Mouse (Mus musculus) hindbrain, postnatal 0 days (tissue): ENCODE measurements around the gene Gfra4. TPM values are rescaled to one million over a fixed set of nuclear protein-coding genes. Genes with fewer than 3 reads are reported as not detected.

ENCODE experiments used
- ATAC-seq: fragments of 200-750 bp; cut with Nextera tagmentation; 2 replicates; pipeline ENCODE4 v1.8.0; 2017; ENCODE audit warnings: mild to moderate bottlenecking, moderate TSS enrichment, moderate library complexity
- DNase-seq: peaks from one replicate; pipeline ENCODE4 v3.0.0-alpha.2; 2015; ENCODE audit warnings: low spot score
- H3K27ac ChIP-seq: fragments of 300-500 bp; sonication (generic); 2 replicates; pipeline ENCODE4 v1.5.1; 2014; ENCODE audit warnings: mild to moderate bottlenecking
- H3K27me3 ChIP-seq: fragments of 300-500 bp; sonication (generic); 2 replicates; pipeline ENCODE4 v1.6.1; 2014; ENCODE audit warnings: low read length, mixed read lengths; ENCODE audit not compliant: insufficient read depth
- H3K36me3 ChIP-seq: fragments of 300-500 bp; sonication (generic); 2 replicates; pipeline ENCODE4 v1.6.1; 2014; ENCODE audit warnings: low read length, mixed read lengths; ENCODE audit not compliant: insufficient read depth
- H3K4me1 ChIP-seq: fragments of 300-500 bp; sonication (generic); 2 replicates; pipeline ENCODE4 v1.6.1; 2014; ENCODE audit warnings: antibody characterized with exemption, low read length, mixed read lengths; ENCODE audit not compliant: insufficient read depth
- H3K4me2 ChIP-seq: fragments of 300-500 bp; sonication (generic); 2 replicates; pipeline ENCODE4 v1.6.1; 2014; ENCODE audit warnings: low read depth, mild to moderate bottlenecking, low read length, moderate library complexity, mixed read lengths
- H3K4me3 ChIP-seq: fragments of 300-500 bp; sonication (generic); 2 replicates; pipeline ENCODE4 v1.5.1; 2014; ENCODE audit warnings: low read length
- H3K9ac ChIP-seq: fragments of 300-500 bp; sonication (generic); replicated peaks from 2 replicates; pipeline ENCODE4 v1.6.1; 2014; ENCODE audit warnings: mild to moderate bottlenecking, low read length, moderate library complexity, mixed read lengths
- H3K9me3 ChIP-seq: fragments of 300-500 bp; sonication (generic); 2 replicates; pipeline ENCODE4 v1.6.1; 2016; ENCODE audit warnings: low read length, mixed read lengths
- CTCF ChIP-seq: IDR thresholded peaks from 2 replicates; pipeline ENCODE4 v1.5.1; 2016; ENCODE audit warnings: antibody characterized with exemption, control low read depth, low read depth
- WGBS: fragments of 180-500 bp; shearing (Covaris S2); extraction: QIAGEN DNeasy Blood & Tissue Kit; methylation state at CpG from one replicate; pipeline ENCODE4 v1.1.7; 2014; 5-methylcytosine and 5-hydroxymethylcytosine counted together
- polyA plus RNA-seq: library from polyadenylated mRNA; unstranded; fragments of >200 nt; fragmentation: Nextera tagmentation; extraction: Ambion mirVana; gene quantifications from 2 replicates; pipeline ENCODE4 v1.2.1, GENCODE M21; 2015
- total RNA-seq: library from RNA; depleted of rRNA; stranded (reverse); fragments of >200 nt; gene quantifications from 2 replicates; pipeline ENCODE4 v1.2.3, GENCODE M21; 2014; rRNA removed

Gfra4 gene
- total RNA-seq: 72.6 and 83.3 TPM in 2 replicates
- 52.0 and 57.1 TPM in 2 replicates for polyA plus RNA-seq

DNA sequence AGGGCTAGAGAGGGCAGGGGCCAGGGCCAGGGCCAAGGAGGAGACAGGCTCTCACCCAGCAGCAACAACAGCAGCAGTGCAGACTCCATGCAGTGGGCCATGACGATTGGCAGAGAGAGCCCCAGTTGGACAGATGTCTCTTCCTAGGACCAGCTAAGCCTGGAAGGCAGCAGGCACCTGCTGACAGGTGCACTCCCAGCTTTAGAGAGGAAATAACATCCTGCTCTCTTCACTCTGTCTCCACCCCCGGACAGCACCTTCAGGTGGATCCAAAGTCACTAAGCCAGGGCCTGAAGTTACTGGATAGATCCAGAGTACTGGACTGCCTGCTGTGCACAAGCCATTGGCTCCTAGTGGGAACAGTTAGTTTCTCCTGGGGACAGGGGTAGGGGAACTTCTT lies at the start of gene Gfra4:
Gene Gfra4, minus strand, starts transcription at position 101 of the 400 bp plus-strand sequence.
- H3K4me3 ChIP-seq: peak within 1 kb of the TSS; percentile 56
- no peaks in the 10 kb centered on the region for H3K36me3 ChIP-seq
- no peak within 1 kb of the TSS for H3K27ac ChIP-seq
- peak within 1 kb of the TSS; percentile 73; the same call in 1 of the 2 replicates for H3K9ac ChIP-seq
- peak within 1 kb of the TSS; percentile 90 for H3K4me2 ChIP-seq
- no peak for DNase-seq
- no peaks in the 10 kb centered on the region for H3K27me3 ChIP-seq
- no peak for TF ChIP-seq CTCF
- ATAC-seq: no peak
- H3K9me3 ChIP-seq: no peaks in the 10 kb centered on the region
- 59% methylated on average over 2 of the region's 2 CpGs for WGBS
- peaks cover 6% of the 10 kb centered on the region; the same call in 1 of the 2 replicates for H3K4me1 ChIP-seq

DNA sequence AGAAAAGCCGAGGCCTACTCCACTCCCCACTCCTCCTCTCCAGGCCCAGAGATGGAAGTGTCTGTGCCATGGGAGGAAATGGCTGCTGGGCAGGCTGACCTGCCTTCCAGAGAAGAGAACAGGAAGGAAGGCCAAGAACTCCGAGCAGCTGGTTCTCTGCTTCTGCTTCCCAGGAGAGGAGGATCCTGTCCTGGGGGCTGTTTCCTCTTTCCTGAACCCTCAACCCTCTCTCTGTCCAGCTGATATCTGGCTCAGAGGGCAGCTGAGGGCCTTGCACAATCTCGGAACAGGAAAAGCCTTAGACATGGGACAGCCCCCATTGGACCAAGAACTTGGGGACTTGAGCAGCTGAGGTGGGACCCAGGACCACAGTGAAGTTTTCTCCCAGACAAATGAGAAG lies 48.0 kb upstream of the Gfra4 start:
- WGBS: 83% methylated on average over 3 of the region's 3 CpGs
- H3K4me3 ChIP-seq: no peak overlapping the region
- no peak overlapping the region for H3K9ac ChIP-seq
- no peak overlapping the region for H3K27ac ChIP-seq
- TF ChIP-seq CTCF: no peak
- no peak for ATAC-seq
- no peaks in the 10 kb centered on the region for H3K4me1 ChIP-seq
- no peaks in the 10 kb centered on the region for H3K36me3 ChIP-seq
- no peak overlapping the region for H3K4me2 ChIP-seq
- H3K27me3 ChIP-seq: no peaks in the 10 kb centered on the region
- H3K9me3 ChIP-seq: no peaks in the 10 kb centered on the region
- no peak for DNase-seq

DNA sequence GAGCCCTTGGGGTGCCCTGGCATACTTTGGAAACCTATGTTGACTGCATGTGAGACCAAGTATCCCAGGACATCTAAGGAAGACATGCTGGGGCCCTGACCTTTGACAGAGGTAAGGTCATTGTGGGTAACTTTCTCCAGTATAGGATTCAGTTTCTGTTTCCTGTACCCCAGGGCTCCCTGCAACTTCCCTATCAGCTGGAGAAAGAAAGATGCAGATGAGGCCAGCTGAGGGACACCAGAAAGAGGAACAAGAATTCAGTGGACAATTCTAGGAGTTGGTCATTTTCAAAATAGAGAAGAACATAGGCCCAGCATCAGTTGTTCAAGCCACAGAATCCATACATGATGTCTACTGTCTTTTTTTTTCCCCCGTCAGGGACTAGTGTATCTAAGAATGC lies 46.7 kb upstream of the Gfra4 start:
- no peak overlapping the region for H3K27ac ChIP-seq
- ATAC-seq: no peak
- H3K4me3 ChIP-seq: no peak overlapping the region
- no peak overlapping the region for H3K4me2 ChIP-seq
- 71% methylated on average over 1 of the region's 1 CpGs for WGBS
- H3K9ac ChIP-seq: no peak overlapping the region
- H3K9me3 ChIP-seq: no peaks in the 10 kb centered on the region
- no peak for DNase-seq
- no peak for TF ChIP-seq CTCF
- no peaks in the 10 kb centered on the region for H3K4me1 ChIP-seq
- H3K27me3 ChIP-seq: no peaks in the 10 kb centered on the region
- no peaks in the 10 kb centered on the region for H3K36me3 ChIP-seq

DNA sequence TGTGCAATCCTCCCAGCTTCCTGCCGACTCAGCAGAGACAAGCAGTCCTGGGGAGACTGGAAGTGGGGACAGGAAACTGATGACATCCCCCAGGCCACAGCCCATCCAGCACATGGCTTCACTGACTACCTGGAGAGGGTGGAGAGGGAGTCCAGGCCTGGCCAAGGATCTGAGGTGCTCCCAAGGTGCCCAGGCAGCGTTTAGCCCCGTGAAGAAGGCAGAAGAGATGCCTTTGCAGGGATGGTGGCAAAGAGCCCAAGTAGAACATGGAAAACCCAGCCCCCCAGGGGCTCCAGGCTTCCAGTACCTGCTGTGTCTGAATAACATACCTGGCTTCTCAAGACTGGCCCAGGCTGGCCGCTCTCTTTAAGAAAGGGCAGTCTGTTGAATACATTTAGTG lies 45.7 kb upstream of the Gfra4 start:
- H3K4me3 ChIP-seq: no peak overlapping the region
- H3K4me1 ChIP-seq: no peaks in the 10 kb centered on the region
- H3K36me3 ChIP-seq: no peaks in the 10 kb centered on the region
- H3K27me3 ChIP-seq: no peaks in the 10 kb centered on the region
- H3K4me2 ChIP-seq: no peak overlapping the region
- TF ChIP-seq CTCF: no peak
- ATAC-seq (no peak), DNase-seq (no peak)
- 78% methylated on average over 4 of the region's 4 CpGs for WGBS
- H3K9ac ChIP-seq: no peak overlapping the region
- no peaks in the 10 kb centered on the region for H3K9me3 ChIP-seq
- H3K27ac ChIP-seq: no peak overlapping the region

DNA sequence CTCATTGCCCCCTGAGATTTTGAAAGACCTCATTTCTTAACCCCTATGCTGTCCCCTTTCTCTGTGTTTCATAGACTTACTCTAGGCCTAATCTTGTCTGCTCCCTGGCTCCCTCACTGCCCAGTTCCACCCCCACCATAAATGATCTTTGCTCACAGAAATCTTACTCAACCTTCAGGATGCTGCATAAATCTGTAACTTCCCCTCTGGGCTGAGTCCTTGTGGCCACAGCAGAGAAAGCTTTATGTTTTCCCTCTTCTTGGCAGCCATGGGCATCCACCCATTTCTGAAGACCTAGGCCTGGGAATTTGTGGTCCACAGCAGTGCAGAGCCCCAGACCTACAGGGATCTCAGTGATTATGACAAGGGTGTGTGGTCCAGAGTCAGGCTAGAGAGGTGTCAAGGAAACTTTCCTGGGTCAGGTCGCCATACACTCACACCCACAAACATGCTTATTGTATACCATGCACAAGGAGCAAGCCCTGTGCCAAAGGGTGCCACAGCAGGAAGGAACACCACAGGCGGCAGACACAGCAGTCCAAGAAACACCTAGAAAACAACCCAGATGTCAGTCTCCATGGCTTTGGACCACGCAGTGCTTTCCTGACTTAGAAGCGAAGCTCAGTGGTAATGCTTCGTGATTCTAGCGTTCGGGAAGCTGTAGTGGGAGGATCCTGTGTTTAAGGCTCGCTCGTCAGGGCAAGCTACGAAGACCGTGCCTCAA lies 43.9 kb upstream of the Gfra4 start, which contains the start of gene Siglec1:
Gene Siglec1, minus strand, starts transcription at position 99 of the 724 bp plus-strand sequence.
- ATAC-seq (no peak), DNase-seq (no peak)
- H3K9me3 ChIP-seq: no peaks in the 10 kb centered on the region
- no peak within 1 kb of the TSS for H3K4me3 ChIP-seq
- no peaks in the 10 kb centered on the region for H3K36me3 ChIP-seq
- H3K27me3 ChIP-seq: no peaks in the 10 kb centered on the region
- no peak within 1 kb of the TSS for H3K9ac ChIP-seq
- WGBS: 84% methylated on average over 11 of the region's 11 CpGs
- TF ChIP-seq CTCF: no peak
- no peaks in the 10 kb centered on the region for H3K4me1 ChIP-seq
- H3K27ac ChIP-seq: no peak within 1 kb of the TSS
- H3K4me2 ChIP-seq: no peak within 1 kb of the TSS

DNA sequence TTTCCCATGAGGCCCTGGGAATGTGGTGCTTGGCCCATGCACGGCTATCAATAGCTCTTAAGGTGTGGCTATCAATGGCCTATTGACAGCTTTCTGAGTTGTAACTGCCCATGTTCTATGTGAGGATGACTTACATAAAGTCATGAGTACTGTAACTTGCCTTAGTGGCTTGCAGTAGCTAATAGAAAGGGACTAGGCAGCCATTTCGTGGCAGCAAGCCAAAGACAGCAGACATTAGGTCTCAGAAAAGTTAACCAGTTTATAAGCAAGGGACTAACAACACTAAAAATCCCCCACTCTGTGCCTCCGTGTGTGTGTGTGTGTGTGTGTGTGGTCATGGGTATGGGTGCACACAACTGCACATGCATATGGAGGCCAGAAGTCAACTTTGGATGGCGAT lies 41.3 kb upstream of the Gfra4 start:
- 90% methylated on average over 4 of the region's 4 CpGs for WGBS
- DNase-seq (no peak), ATAC-seq (no peak)
- Histone ChIP-seq H3K27ac (no peak overlapping the region), H3K9ac (no peak overlapping the region), H3K4me2 (no peak overlapping the region), H3K27me3 (no peaks in the 10 kb centered on the region), H3K9me3 (no peaks in the 10 kb centered on the region), H3K4me1 (no peaks in the 10 kb centered on the region), H3K36me3 (no peaks in the 10 kb centered on the region), H3K4me3 (no peak overlapping the region)
- TF ChIP-seq CTCF: no peak

DNA sequence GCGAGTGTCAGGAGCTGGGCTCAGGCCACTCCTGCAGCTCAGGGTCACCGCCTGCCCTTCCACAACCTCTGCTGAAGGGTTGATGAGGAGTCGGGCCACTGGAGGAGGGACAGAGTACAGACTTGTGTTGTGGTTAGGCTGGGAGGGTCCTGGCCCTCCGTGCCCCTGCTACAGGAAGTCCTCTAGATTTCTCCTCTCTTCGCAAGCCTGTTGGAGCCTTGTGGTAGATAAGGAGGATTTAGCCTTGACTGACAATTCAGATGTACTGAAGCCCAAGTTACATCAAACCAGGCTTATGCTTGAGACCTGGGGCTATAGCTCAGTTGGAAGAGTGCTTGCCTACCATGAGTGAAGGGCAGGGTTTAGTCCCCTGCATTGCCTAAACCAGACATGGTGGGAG lies 37.6 kb upstream of the Gfra4 start:
- no peak for ATAC-seq
- H3K4me2 ChIP-seq: no peak overlapping the region
- WGBS: 84% methylated on average over 5 of the region's 5 CpGs

More for the DNA sequence above, 37.6 kb upstream of the Gfra4 start:
- no peak for DNase-seq
- H3K36me3 ChIP-seq: no peaks in the 10 kb centered on the region
- H3K4me3 ChIP-seq: no peak overlapping the region
- H3K27ac ChIP-seq: no peak overlapping the region
- TF ChIP-seq CTCF: no peak
- no peaks in the 10 kb centered on the region for H3K4me1 ChIP-seq
- H3K9me3 ChIP-seq: no peaks in the 10 kb centered on the region
- no peaks in the 10 kb centered on the region for H3K27me3 ChIP-seq
- no peak overlapping the region for H3K9ac ChIP-seq
